Mouse (Mus musculus) lung, embryonic 14.5 days (tissue): ENCODE measurements around the gene Slc25a39. TPM values are rescaled to one million over a fixed set of nuclear protein-coding genes. Genes with fewer than 3 reads are reported as not detected.
A peak's percentile ranks its signal among the peaks of the same experiment; 100 is the strongest.
"Not testable (repeated sequence)": the region's sequence is repeated elsewhere in the genome, so short reads cannot be mapped to it uniquely, and the experiment has no call there.

Source experiments
- ATAC-seq: fragments of 200-750 bp; cut with Nextera tagmentation; 2 replicates; pipeline ENCODE4 v1.8.0; 2017; ENCODE audit warnings: mild to moderate bottlenecking, moderate TSS enrichment, moderate library complexity; ENCODE audit not compliant: insufficient read depth
- DNase-seq: peaks from one replicate; pipeline ENCODE4 v3.0.0-alpha.2; 2015
- H3K27ac ChIP-seq: fragments of 300-500 bp; sonication (generic); 2 replicates; pipeline ENCODE4 v1.5.1; 2014; ENCODE audit warnings: low read depth, mild to moderate bottlenecking, moderate library complexity
- H3K27me3 ChIP-seq: fragments of 300-500 bp; sonication (generic); 2 replicates; pipeline ENCODE4 v1.6.1; 2014; ENCODE audit warnings: low read length, control low read depth; ENCODE audit not compliant: insufficient read depth
- H3K36me3 ChIP-seq: fragments of 300-500 bp; sonication (generic); 2 replicates; pipeline ENCODE4 v1.6.1; 2014; ENCODE audit warnings: control low read depth; ENCODE audit not compliant: insufficient read depth
- H3K4me1 ChIP-seq: fragments of 300-500 bp; sonication (generic); 2 replicates; pipeline ENCODE4 v1.6.1; 2014; ENCODE audit warnings: antibody characterized with exemption, control low read depth; ENCODE audit not compliant: insufficient read depth
- H3K4me2 ChIP-seq: fragments of 300-500 bp; sonication (generic); 2 replicates; pipeline ENCODE4 v1.6.1; 2014; ENCODE audit warnings: mild to moderate bottlenecking
- H3K4me3 ChIP-seq: fragments of 300-500 bp; sonication (generic); 2 replicates; pipeline ENCODE4 v1.5.1; 2014; ENCODE audit warnings: low read depth, low read length
- H3K9ac ChIP-seq: fragments of 300-500 bp; sonication (generic); 2 replicates; pipeline ENCODE4 v1.6.1; 2014
- H3K9me3 ChIP-seq: fragments of 300-500 bp; sonication (generic); 2 replicates; pipeline ENCODE4 v1.6.1; 2016; ENCODE audit warnings: low read depth, low read length, control low read depth
- CTCF ChIP-seq: IDR thresholded peaks from 2 replicates; pipeline ENCODE4 v1.5.1; 2016; ENCODE audit warnings: antibody characterized with exemption, low read depth
- WGBS: fragments of 180-500 bp; shearing (Covaris S2); extraction: QIAGEN DNeasy Blood & Tissue Kit; methylation state at CpG from one replicate; pipeline ENCODE4 v1.1.7; 2014; 5-methylcytosine and 5-hydroxymethylcytosine counted together
- polyA plus RNA-seq: library from polyadenylated mRNA; unstranded; fragments of >200 nt; fragmentation: Nextera tagmentation; extraction: Ambion mirVana; gene quantifications from 2 replicates; pipeline ENCODE4 v1.2.1, GENCODE M21; 2014

The Slc25a39 gene
- polyA plus RNA-seq, 1 experiment from 2014 or later: 244 TPM

DNA sequence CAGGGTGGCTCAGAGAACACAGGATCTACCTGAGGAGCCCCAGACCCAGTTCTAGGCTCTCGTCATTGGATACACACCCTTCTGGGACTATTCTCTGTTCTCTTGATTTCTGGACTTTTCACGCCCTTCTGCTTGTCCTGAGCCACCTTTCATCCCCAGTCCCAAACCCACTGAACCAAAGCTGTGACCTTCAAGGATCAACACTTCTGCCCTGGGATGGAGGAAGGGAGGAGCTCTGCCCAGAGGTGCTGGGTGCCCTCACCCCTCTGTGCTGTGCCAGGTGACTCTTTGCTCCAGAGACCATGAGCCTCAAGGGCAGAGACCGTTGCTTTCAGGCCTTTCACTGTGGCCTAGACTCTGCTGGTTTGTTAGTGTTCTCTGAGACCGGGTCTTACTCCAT, 38.5 kb downstream of the Slc25a39 start:
- 72% methylated on average over 4 of the region's 4 CpGs for WGBS
- H3K27me3 ChIP-seq: no peaks in the 10 kb centered on the region
- H3K36me3 ChIP-seq: no peaks in the 10 kb centered on the region
- H3K4me1 ChIP-seq: no peaks in the 10 kb centered on the region
- ATAC-seq (no peak), DNase-seq (no peak)
- no peaks in the 10 kb centered on the region for H3K9me3 ChIP-seq
- no peak for TF ChIP-seq CTCF
- H3K4me3 ChIP-seq: no peak overlapping the region
- H3K9ac ChIP-seq: no peak overlapping the region
- H3K27ac ChIP-seq: no peak overlapping the region
- no peak overlapping the region for H3K4me2 ChIP-seq

DNA sequence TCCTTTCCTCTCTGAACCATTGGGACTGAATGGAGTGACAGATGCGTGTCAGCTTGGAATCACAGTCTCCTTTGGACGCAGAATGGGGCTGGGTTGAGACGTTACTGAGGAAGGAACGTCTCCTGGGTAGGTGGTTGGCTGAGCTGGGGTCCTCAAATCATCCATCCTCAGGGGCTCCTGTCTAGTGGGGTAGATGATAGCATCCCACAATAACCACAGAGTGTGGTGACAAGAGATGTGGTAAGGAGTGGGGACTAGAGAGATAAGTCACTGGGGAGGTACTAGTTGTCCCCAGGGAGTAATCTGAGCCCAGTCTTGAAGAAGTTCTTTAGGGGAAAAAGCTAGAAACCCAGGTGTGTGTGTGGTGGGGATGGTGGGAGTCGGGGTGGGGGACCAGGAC, 39.4 kb downstream of the Slc25a39 start:
- no peak for TF ChIP-seq CTCF
- Histone ChIP-seq H3K4me3 (no peak overlapping the region), H3K4me2 (no peak overlapping the region), H3K9ac (no peak overlapping the region), H3K36me3 (no peaks in the 10 kb centered on the region), H3K27me3 (no peaks in the 10 kb centered on the region), H3K4me1 (no peaks in the 10 kb centered on the region), H3K9me3 (no peaks in the 10 kb centered on the region), H3K27ac (no peak overlapping the region)
- WGBS: 79% methylated on average over 5 of the region's 5 CpGs
- ATAC-seq (no peak), DNase-seq (no peak)

DNA sequence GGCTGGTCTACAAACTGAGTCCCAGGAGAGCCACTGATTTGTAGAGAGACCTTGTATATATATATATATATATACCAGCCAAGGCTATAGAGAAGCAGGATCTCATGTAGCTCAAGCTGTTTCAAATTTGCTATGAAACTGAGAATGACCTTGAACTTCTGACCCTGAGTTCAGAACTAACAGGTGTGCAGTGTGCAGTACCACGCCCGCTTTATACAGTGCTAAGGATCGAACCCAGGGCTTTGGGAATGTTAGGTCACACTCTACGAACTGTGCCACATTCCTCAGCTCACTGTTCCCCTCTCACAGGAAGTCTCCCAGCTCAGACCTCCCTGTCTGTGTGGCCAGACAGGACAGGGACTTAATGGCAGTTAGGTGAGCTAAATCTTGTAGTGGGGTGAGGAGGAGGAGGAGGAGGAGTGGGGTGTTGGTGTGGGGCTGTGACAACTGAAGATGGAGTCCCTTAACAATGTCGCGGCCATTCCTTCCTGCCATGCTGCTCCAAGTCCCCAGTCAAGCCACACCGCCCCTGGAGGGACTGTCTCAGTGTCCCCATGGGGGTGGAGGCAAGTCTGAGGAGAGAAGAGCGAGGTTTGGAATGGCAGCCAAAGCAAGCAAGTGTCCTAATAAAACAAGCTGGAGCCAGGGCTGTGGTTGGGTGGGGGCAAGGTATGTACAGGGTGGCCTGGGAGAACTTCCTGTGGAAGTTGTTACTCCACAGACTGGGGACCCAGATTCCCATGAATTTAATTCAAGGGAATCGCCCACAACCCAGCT, 40.1 kb downstream of the Slc25a39 start:
- ATAC-seq (no peak), DNase-seq (no peak)
- H3K9ac ChIP-seq: no peak overlapping the region
- no peak overlapping the region for H3K27ac ChIP-seq
- H3K4me1 ChIP-seq: no peaks in the 10 kb centered on the region
- no peak overlapping the region for H3K4me3 ChIP-seq
- H3K9me3 ChIP-seq: no peaks in the 10 kb centered on the region
- H3K36me3 ChIP-seq: no peaks in the 10 kb centered on the region
- WGBS: 67% methylated on average over 9 of the region's 9 CpGs
- no peak for TF ChIP-seq CTCF
- H3K27me3 ChIP-seq: no peaks in the 10 kb centered on the region
- no peak overlapping the region for H3K4me2 ChIP-seq

DNA sequence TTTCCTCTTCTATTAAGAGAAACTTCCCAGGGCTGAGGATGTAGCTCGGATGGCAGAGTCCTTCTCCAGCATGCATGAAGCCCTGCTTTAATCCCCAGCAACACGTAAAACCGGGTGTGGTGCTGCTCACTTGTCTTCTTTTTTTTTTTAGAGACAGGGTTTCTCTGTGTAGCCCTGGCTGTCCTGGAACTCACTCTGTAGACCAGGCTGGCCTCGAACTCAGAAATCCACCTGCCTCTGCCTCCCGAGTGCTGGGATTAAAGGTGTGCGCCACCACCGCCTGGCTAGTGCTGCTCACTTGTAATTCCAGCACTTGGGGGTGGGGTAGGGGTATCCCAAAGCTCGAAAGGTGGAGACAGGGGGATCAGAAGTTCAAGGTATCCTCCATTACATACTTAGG, 41.6 kb downstream of the Slc25a39 start, which contains the start of gene Slc4a1:
TSS of gene Slc4a1 (minus strand) at position 101 of the 400 bp plus-strand sequence.
- not testable (repeated sequence) for H3K4me1 ChIP-seq, ATAC-seq, H3K9me3 ChIP-seq, H3K27me3 ChIP-seq, H3K36me3 ChIP-seq, DNase-seq, H3K4me3 ChIP-seq, H3K27ac ChIP-seq
- H3K9ac ChIP-seq: peak within 1 kb of the TSS; percentile 19; the same call in 1 of the 2 replicates
- H3K4me2 ChIP-seq: peak within 1 kb of the TSS; percentile 13; the same call in 1 of the 2 replicates
- 75% methylated on average over 8 of the region's 8 CpGs for WGBS

DNA sequence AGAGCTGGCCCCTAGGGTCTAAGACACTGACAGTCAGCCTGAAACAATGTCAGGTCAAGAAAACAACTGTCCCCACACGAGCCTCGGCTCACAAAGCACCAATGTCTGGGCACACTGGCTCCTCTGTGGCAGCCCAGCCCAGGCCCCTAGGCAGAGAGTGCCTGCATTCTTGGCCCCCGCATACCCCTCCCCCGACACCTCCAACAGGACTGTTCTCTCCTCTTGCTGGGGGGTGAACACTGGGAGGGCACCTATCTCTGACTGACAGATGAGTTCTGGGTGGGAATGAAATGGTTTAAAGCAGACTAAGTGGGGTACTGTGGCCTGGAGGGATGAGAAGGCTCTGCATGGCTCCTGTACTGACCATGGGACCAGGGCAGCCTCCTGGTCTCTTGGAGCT, 42.0 kb downstream of the Slc25a39 start:
- no peak for ATAC-seq
- Histone ChIP-seq H3K4me2 (peak overlapping the region; percentile 13; the same call in 1 of the 2 replicates), H3K9me3 (no peaks in the 10 kb centered on the region), H3K27me3 (no peaks in the 10 kb centered on the region), H3K4me3 (no peak overlapping the region), H3K36me3 (no peaks in the 10 kb centered on the region), H3K4me1 (no peaks in the 10 kb centered on the region), H3K9ac (peak overlapping the region; percentile 13; the same call in 1 of the 2 replicates), H3K27ac (no peak overlapping the region)
- no peak for DNase-seq
- 47% methylated on average over 4 of the region's 4 CpGs for WGBS
- no peak for TF ChIP-seq CTCF

DNA sequence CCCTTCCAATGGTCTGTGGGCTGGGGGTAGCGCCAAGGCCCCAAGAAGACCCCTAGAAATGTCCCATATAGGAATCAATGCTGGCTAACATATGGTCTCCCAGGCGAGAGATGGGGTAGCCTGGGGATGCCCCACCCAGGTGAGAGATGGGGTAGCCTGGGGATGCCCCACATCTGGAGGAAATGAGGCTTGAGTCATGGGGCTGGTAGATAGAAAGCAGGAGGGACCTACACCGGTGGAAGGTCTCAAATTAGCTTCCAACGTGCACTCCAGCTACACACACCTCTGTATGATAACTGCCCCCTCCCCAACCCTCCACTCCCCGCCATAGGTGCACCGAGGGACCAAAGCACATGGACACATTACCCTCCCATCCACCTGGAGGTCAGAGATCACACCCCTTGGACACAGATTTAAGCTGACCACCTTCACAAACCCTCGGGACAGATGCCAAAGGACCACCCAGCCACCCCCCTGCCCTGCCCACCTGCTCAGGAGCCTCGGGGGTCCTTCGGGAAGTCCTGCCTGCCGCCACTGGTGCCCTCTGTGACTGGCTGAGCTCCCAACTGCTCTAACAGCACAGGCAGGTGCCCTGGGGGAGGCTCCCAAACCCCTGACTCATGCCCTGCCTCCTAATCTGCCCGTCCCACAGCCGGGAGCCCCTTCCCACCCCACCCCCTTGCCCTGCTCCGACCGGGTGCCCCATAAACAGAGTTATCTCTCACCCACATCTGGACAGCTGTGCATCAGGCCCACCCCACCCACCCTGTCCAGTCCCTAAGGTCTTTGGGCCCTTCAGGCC, 43.0 kb downstream of the Slc25a39 start:
- Histone ChIP-seq H3K4me3 (peak overlapping the region; percentile 17; the same call in 1 of the 2 replicates), H3K27me3 (no peaks in the 10 kb centered on the region), H3K4me2 (no peak overlapping the region), H3K4me1 (no peaks in the 10 kb centered on the region), H3K36me3 (no peaks in the 10 kb centered on the region), H3K27ac (peak overlapping the region; percentile 24; the same call in 1 of the 2 replicates), H3K9me3 (no peaks in the 10 kb centered on the region), H3K9ac (peak overlapping the region; percentile 19; the same call in 1 of the 2 replicates)
- ATAC-seq (peak; percentile 69), DNase-seq (no peak)
- no peak for TF ChIP-seq CTCF
- WGBS: 66% methylated on average over 14 of the region's 14 CpGs

DNA sequence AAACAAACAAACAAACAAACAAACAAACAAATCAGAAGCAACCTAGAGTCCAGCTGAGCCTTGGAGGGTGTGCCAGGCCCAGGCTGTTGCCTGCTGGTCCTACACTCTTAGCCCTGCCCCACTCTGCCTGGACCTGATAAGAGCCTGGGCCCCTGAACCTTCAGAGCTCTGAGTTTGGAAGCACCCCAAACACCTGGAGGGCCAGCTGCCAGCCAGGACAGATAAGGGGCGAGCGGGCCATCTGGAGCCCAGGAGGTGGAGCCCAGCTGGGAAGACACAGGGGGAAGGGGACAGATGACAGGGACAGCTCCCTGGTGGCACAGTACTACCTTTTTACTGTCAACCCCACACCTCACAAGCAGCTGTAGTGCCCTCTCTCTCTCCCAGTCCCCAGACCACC, 44.1 kb downstream of the Slc25a39 start:
- no peak overlapping the region; the same call in 1 of the 2 replicates for H3K4me3 ChIP-seq
- H3K9ac ChIP-seq: peak overlapping the region; percentile 19; the same call in 1 of the 2 replicates
- no peaks in the 10 kb centered on the region for H3K4me1 ChIP-seq
- H3K9me3 ChIP-seq: no peaks in the 10 kb centered on the region
- no peaks in the 10 kb centered on the region for H3K36me3 ChIP-seq
- 39% methylated on average over 2 of the region's 2 CpGs for WGBS
- H3K27ac ChIP-seq: no peak overlapping the region
- no peak for DNase-seq
- no peaks in the 10 kb centered on the region for H3K27me3 ChIP-seq
- no peak for TF ChIP-seq CTCF
- no peak overlapping the region for H3K4me2 ChIP-seq
- ATAC-seq: peak; percentile 70; the same call in 1 of the 2 replicates
